Comparison of ENCODE assay signal across 22 mouse cellular contexts in genomic region chr5:29738076-29738475, GRCm38 (mm10). TPM values are rescaled to one million over a fixed set of nuclear protein-coding genes. Genes with fewer than 3 reads are reported as not detected.
DNase-seq lines count a peak whose midpoint lies in the region; ATAC-seq and TF ChIP-seq lines count a peak whose summit lies in the region.
"Had no signal": no experiment of that assay in that cellular context is flagged by ENCODE, and none has a peak within 500 bp of the region (broad histone marks: within the 10 kb centered on the region; RNA-seq: fewer than 3 reads in every experiment).

No protein-coding gene starts in this region.

- no peak overlapping the region for H3K27ac ChIP-seq in embryonic facial prominence, embryonic 14.5 days (replicated peaks; ENCODE audit: low read depth, low read length)
- no peak overlapping the region for H3K27ac ChIP-seq in embryonic facial prominence, embryonic 10.5 days (replicated peaks)
- no peak overlapping the region for H3K27ac ChIP-seq in midbrain, embryonic 14.5 days (replicated peaks; ENCODE audit: low read depth, low read length)
- no peak overlapping the region for H3K27ac ChIP-seq in midbrain, embryonic 16.5 days (ENCODE audit: low read length)
- H3K27ac ChIP-seq in ES-E14 (ENCODE audit: insufficient read depth, low read depth, low read length, poor library complexity, severe bottlenecking), result peak overlapping the region; percentile 53; the same call in 1 of the 2 replicates
- H3K27ac ChIP-seq: heart, adult 2 months; heart, embryonic 15.5 days; stomach, embryonic 15.5 days had no signal

- no peak for ATAC-seq in embryonic facial prominence, embryonic 14.5 days (ENCODE audit: low read depth)
- no peak for ATAC-seq in midbrain, embryonic 14.5 days (ENCODE audit: low FRiP score, low TSS enrichment)
- ATAC-seq in midbrain, embryonic 16.5 days, result no peak
- ATAC-seq: lung, postnatal 0 days had no signal

- peaks cover 19% of the 10 kb centered on the region for H3K4me1 ChIP-seq in embryonic facial prominence, embryonic 14.5 days (ENCODE audit: control insufficient read depth, insufficient read depth, low read length)
- peaks cover 24% of the 10 kb centered on the region for H3K4me1 ChIP-seq in embryonic facial prominence, embryonic 10.5 days
- H3K4me1 ChIP-seq in midbrain, embryonic 14.5 days (ENCODE audit: control insufficient read depth, insufficient read depth, low read length), result peaks cover 21% of the 10 kb centered on the region
- peaks cover 29% of the 10 kb centered on the region for H3K4me1 ChIP-seq in midbrain, embryonic 16.5 days (ENCODE audit: control insufficient read depth, insufficient read depth, low read length)
- H3K4me1 ChIP-seq in ES-E14 (ENCODE audit: control insufficient read depth in 2 of 2, insufficient read depth in 2 of 2, low read length in 2 of 2, poor library complexity in 1 of 2), result peaks cover 6 to 9% of the 10 kb centered on the region in 2 experiments; a peak in 3 of 4 replicates

- in situ Hi-C loops in ES-E14 (cut with MboI; ENCODE audit: low sequenced_read_pairs in 2 of 2, unreplicated experiment in 2 of 2), result no loop called here

- DNase-seq in embryonic facial prominence, embryonic 14.5 days (ENCODE audit: low spot score), result no peak
- no peak for DNase-seq in embryonic facial prominence, embryonic 10.5 days (ENCODE audit: low spot score)
- no peak for DNase-seq in midbrain, embryonic 14.5 days
- DNase-seq in ES-E14 (ENCODE audit: low read depth, low spot score), result no peak
- DNase-seq in naive thymus-derived CD4-positive, alpha-beta T cell, adult 2 months (ENCODE audit: low read depth), result peak; percentile 48
- DNase-seq in Muller cell, postnatal 12 days (ENCODE audit: inconsistent ontology term), result no peak
- DNase-seq in lung, adult 18-20 months, result no peak
- DNase-seq: cerebellum, adult 18-20 months; cerebellum, postnatal 36 days; heart, adult 2 months; kidney, adult 2 months; kidney, postnatal 25 days; spleen, adult 18-20 months had no signal

- H3K4me2 ChIP-seq in embryonic facial prominence, embryonic 14.5 days (ENCODE audit: low read depth, low read length), result 0 out of 2 replicates have a peak overlapping the region, but pooled peaks have one; percentile 64
- H3K4me2 ChIP-seq in midbrain, embryonic 14.5 days (ENCODE audit: low read length), result 0 out of 2 replicates have a peak overlapping the region, but pooled peaks have one; percentile 8
- no peak overlapping the region for H3K4me2 ChIP-seq in midbrain, embryonic 16.5 days (ENCODE audit: low read length)

- H3K36me3 ChIP-seq in embryonic facial prominence, embryonic 14.5 days (ENCODE audit: control insufficient read depth, insufficient read depth, low read length), result peaks cover 9% of the 10 kb centered on the region; the same call in 1 of the 2 replicates
- H3K36me3 ChIP-seq in embryonic facial prominence, embryonic 10.5 days (replicated peaks), result peaks cover 22% of the 10 kb centered on the region
- H3K36me3 ChIP-seq in midbrain, embryonic 14.5 days (ENCODE audit: control insufficient read depth, insufficient read depth, low read length), result no peaks in the 10 kb centered on the region
- no peaks in the 10 kb centered on the region for H3K36me3 ChIP-seq in midbrain, embryonic 16.5 days (ENCODE audit: control insufficient read depth, insufficient read depth, low read length)
- H3K36me3 ChIP-seq in ES-E14 (ENCODE audit: control insufficient read depth, insufficient read depth, low read length, poor library complexity, severe bottlenecking), result peaks cover 7% of the 10 kb centered on the region
- H3K36me3 ChIP-seq: stomach, embryonic 15.5 days had no signal

- WGBS in embryonic facial prominence, embryonic 14.5 days, result 80% methylated on average over 4 of the region's 4 CpGs
- WGBS in embryonic facial prominence, embryonic 10.5 days, result 91% methylated on average over 4 of the region's 4 CpGs
- 89% methylated on average over 4 of the region's 4 CpGs for WGBS in midbrain, embryonic 14.5 days
- WGBS in midbrain, embryonic 16.5 days, result 91% methylated on average over 4 of the region's 4 CpGs

- no peak overlapping the region for H3K4me3 ChIP-seq in embryonic facial prominence, embryonic 14.5 days (ENCODE audit: low read depth, low read length)
- no peak overlapping the region for H3K4me3 ChIP-seq in embryonic facial prominence, embryonic 10.5 days
- no peak overlapping the region for H3K4me3 ChIP-seq in midbrain, embryonic 14.5 days (replicated peaks; ENCODE audit: low read depth, low read length)
- no peak overlapping the region for H3K4me3 ChIP-seq in midbrain, embryonic 16.5 days (ENCODE audit: low read depth, low read length)
- peak overlapping the region; percentile 86 to 93 for H3K4me3 ChIP-seq in ES-E14 (ENCODE audit: insufficient read depth in 1 of 2, low read depth in 1 of 2, low read length in 2 of 2, poor library complexity in 1 of 2, severe bottlenecking in 1 of 2)
- H3K4me3 ChIP-seq: heart, adult 2 months had no signal

- H3K9me3 ChIP-seq in embryonic facial prominence, embryonic 14.5 days (ENCODE audit: control insufficient read depth, low read length), result no peaks in the 10 kb centered on the region
- H3K9me3 ChIP-seq in embryonic facial prominence, embryonic 10.5 days, result no peaks in the 10 kb centered on the region
- no peaks in the 10 kb centered on the region for H3K9me3 ChIP-seq in midbrain, embryonic 14.5 days (ENCODE audit: control insufficient read depth, low read length)
- H3K9me3 ChIP-seq in midbrain, embryonic 16.5 days (replicated peaks; ENCODE audit: control insufficient read depth, low read length, poor library complexity, severe bottlenecking), result no peaks in the 10 kb centered on the region
- no peaks in the 10 kb centered on the region for H3K9me3 ChIP-seq in ES-E14 (ENCODE audit: control insufficient read depth, insufficient read depth, low read depth, low read length)
- H3K9me3 ChIP-seq: heart, embryonic 15.5 days; stomach, embryonic 15.5 days had no signal

- no peaks in the 10 kb centered on the region for H3K27me3 ChIP-seq in embryonic facial prominence, embryonic 14.5 days (replicated peaks; ENCODE audit: control insufficient read depth, insufficient read depth, low read length)
- H3K27me3 ChIP-seq in embryonic facial prominence, embryonic 10.5 days (replicated peaks; ENCODE audit: low read depth, poor library complexity, severe bottlenecking), result no peaks in the 10 kb centered on the region
- H3K27me3 ChIP-seq in midbrain, embryonic 14.5 days (ENCODE audit: control insufficient read depth, insufficient read depth, low read length), result no peaks in the 10 kb centered on the region
- H3K27me3 ChIP-seq in midbrain, embryonic 16.5 days (ENCODE audit: control insufficient read depth, insufficient read depth, low read depth, low read length), result no peaks in the 10 kb centered on the region
- H3K27me3 ChIP-seq: heart, embryonic 15.5 days; stomach, embryonic 15.5 days had no signal

- H3K9ac ChIP-seq in embryonic facial prominence, embryonic 14.5 days (ENCODE audit: low read depth, low read length), result no peak overlapping the region; the same call in 1 of the 2 replicates
- H3K9ac ChIP-seq in midbrain, embryonic 14.5 days (replicated peaks; ENCODE audit: low read length), result no peak overlapping the region
- no peak overlapping the region for H3K9ac ChIP-seq in midbrain, embryonic 16.5 days (ENCODE audit: low read depth, low read length)
- peak overlapping the region; percentile 23; the same call in 1 of the 2 replicates for H3K9ac ChIP-seq in ES-E14 (ENCODE audit: insufficient read depth, low read depth, low read length, poor library complexity, severe bottlenecking)
- H3K9ac ChIP-seq: heart, embryonic 15.5 days; stomach, embryonic 15.5 days had no signal

TF ChIP-seq in ES-E14, 5 proteins besides CTCF, POLR2A, EP300 and RAD21:
- no peak for TF ChIP-seq CHD2 (IDR thresholded peaks at IDR 0.05; ENCODE audit: low read depth, low read length)
- TF ChIP-seq ZC3H11A (IDR thresholded peaks at IDR 0.05; ENCODE audit: borderline replicate concordance, low read depth, low read length), result no peak
- TF ChIP-seq MAFK (IDR thresholded peaks at IDR 0.05; ENCODE audit: insufficient read depth, low read depth, low read length), result no peak
- no peak for TF ChIP-seq ZNF384 (IDR thresholded peaks at IDR 0.05; ENCODE audit: low read depth, low read length)
- TF ChIP-seq HCFC1 (IDR thresholded peaks at IDR 0.05; ENCODE audit: borderline replicate concordance, insufficient read depth, low read length), result no peak

RNA-seq across cellular contexts. Expression of gene Gm5129, which starts 2.3 kb away (rescaled TPM):
- 0.81 TPM in 1 of 2 replicates, not detected in the other for polyA plus RNA-seq in embryonic facial prominence, embryonic 14.5 days (2014; fragmentation: Nextera tagmentation; extraction: Ambion mirVana)
- polyA plus RNA-seq in embryonic facial prominence, embryonic 10.5 days (2016; fragmentation: Nextera tagmentation; extraction: Ambion mirVana), result not detected in 2 replicates
- polyA plus RNA-seq in midbrain, embryonic 14.5 days (2014; fragmentation: Nextera tagmentation; extraction: Ambion mirVana), result not detected in 2 replicates
- polyA plus RNA-seq in midbrain, embryonic 16.5 days (2015; fragmentation: Nextera tagmentation; extraction: Ambion mirVana), result not detected in 2 replicates
- not detected in 2 replicates for total RNA-seq in ES-E14 (2012; rRNA removed)
- total RNA-seq: adrenal gland, postnatal 14 days; gastrocnemius, adult 8-10 months; heart, adult 2 months; hematopoietic stem cell, adult 5-6 weeks; MEL had no signal
- polyA plus RNA-seq: erythroblast, embryonic 14.5 days; heart, adult 2 months; heart, embryonic 15.5 days; kidney, adult 2 months; lung, postnatal 0 days; stomach, embryonic 15.5 days had no signal

RNA-seq across cellular contexts. Expression of gene Dnajb6, which starts 2.6 kb away (rescaled TPM):
- polyA plus RNA-seq in embryonic facial prominence, embryonic 14.5 days (2014; fragmentation: Nextera tagmentation; extraction: Ambion mirVana), result 131 and 133 TPM in 2 replicates
- polyA plus RNA-seq in embryonic facial prominence, embryonic 10.5 days (2016; fragmentation: Nextera tagmentation; extraction: Ambion mirVana), result 173 and 181 TPM in 2 replicates
- 353 and 354 TPM in 2 replicates for polyA plus RNA-seq in midbrain, embryonic 14.5 days (2014; fragmentation: Nextera tagmentation; extraction: Ambion mirVana)
- 359 and 368 TPM in 2 replicates for polyA plus RNA-seq in midbrain, embryonic 16.5 days (2015; fragmentation: Nextera tagmentation; extraction: Ambion mirVana)
- total RNA-seq in ES-E14 (2012; rRNA removed), result 163 and 224 TPM in 2 replicates

Comparison
In these comparisons a context has a peak if more than half of its experiments do, and no peak if none do; other contexts are left out.
1. H3K4me3 ChIP-seq: peak in ES-E14 (2 of 2); none in embryonic facial prominence, embryonic 14.5 days (single experiment), embryonic facial prominence, embryonic 10.5 days (single experiment), midbrain, embryonic 14.5 days (single experiment) and midbrain, embryonic 16.5 days (single experiment).